Mouse (Mus musculus) lung, postnatal 4 days (tissue): ENCODE results near the gene Sft2d1.
"Not testable (repeated sequence)": the region's sequence is repeated elsewhere in the genome, so short reads cannot be mapped to it uniquely, and the experiment has no call there.

Source experiments
- DNase-seq, 2 experiments: peaks; one replicate each; pipeline ENCODE4 v3.0.0; 2021

The Sft2d1 gene

GRCm38 (mm10) chr17:8302772-8303438, 8.0 kb upstream of the Sft2d1 start:
- no peak for DNase-seq

- DNase-seq: no peak
These were observed 7.2 kb upstream of the Sft2d1 start for GRCm38 (mm10) chr17:8303671-8304070.

- DNase-seq: peak in 1 of 2 experiments; percentile 16
These were observed 5.1 kb upstream of the Sft2d1 start for GRCm38 (mm10) chr17:8305801-8306200.

DNA sequence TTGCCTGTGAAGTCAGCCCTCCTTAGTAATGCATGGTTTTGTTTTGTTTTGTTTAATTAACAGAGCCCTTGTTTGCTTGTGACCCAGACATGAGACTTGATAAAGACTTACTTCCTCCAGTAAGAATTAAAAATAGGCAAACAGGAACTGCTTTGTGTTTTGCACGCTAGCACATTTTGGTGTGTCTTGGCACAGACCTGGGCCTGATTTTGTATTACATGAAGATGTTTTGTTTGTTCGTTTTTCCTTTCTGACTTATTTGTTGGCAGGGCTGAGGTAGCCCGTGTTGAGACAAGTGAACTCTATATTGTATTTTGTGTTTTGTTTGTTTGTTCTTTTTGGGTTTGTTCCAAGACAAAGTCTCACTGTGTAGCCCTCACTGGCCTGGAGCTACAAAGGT, 849 bp downstream of the Sft2d1 start:
- DNase-seq: peak in 1 of 2 experiments; percentile 15

- no peak for DNase-seq
These were observed 3.1 kb downstream of the Sft2d1 start for GRCm38 (mm10) chr17:8313976-8314375.

- peak; percentile 39 to 60 for DNase-seq
These were observed 5.3 kb downstream of the Sft2d1 start for GRCm38 (mm10) chr17:8316251-8316650.

- not testable (repeated sequence) for DNase-seq
These were observed 16.0 kb downstream of the Sft2d1 start for GRCm38 (mm10) chr17:8326877-8327276.

DNA sequence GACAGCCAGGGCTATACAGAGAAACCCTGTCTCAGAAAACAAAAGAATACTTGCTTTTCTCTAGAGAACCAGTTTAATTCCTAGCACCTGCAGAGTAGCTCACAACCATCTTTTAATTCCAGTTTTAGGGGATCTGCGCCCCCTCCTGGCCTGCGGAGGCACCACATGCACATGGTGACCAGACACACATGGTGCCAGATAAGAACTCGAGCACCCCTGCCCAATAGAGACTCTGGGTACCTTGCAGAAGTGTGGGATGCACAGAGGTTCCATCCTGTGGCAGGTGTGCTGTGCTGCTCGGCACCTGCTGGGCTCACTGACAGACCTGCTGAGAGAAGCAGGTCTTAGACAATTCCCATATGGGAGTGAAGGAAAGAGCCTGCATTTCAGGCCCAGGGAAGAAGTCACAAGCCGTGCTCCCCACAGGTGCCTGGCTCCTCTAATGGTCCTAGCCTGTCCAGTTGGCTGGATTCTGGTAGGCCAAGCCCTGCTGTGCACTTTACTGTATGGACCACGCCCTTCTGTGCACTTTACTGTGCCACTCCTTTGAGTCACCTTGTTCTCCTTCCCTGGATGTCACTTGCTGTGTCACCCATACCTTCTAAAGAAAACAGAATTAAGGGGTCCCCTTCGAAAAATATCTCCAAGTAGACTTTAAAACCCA, 17.7 kb downstream of the Sft2d1 start:
- DNase-seq: no peak

- no peak for DNase-seq
These were observed 19.7 kb downstream of the Sft2d1 start for GRCm38 (mm10) chr17:8330602-8331001.

DNA sequence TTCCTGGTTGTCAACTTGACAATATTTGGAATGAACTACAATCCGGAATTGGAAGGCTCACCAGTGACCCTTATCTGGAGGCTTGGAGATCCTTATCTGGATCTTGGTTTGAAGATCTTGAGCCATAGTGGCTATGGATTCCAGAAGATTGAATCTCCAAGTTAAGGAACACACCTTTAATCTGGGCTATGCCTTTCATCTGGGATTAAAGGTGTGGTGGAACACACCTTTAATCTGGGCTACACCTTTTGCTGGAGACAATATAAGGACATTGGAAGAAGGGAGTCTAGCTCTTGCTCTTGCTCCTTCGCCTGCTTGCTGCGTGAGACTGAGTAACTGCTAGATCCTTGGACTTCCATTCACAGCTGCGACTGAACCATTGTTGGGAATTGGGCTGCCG, 26.3 kb downstream of the Sft2d1 start, which contains the start of gene Prr18:
Gene Prr18, plus strand, starts transcription at position 301 of the 400 bp plus-strand sequence.
- not testable (repeated sequence) for DNase-seq

DNA sequence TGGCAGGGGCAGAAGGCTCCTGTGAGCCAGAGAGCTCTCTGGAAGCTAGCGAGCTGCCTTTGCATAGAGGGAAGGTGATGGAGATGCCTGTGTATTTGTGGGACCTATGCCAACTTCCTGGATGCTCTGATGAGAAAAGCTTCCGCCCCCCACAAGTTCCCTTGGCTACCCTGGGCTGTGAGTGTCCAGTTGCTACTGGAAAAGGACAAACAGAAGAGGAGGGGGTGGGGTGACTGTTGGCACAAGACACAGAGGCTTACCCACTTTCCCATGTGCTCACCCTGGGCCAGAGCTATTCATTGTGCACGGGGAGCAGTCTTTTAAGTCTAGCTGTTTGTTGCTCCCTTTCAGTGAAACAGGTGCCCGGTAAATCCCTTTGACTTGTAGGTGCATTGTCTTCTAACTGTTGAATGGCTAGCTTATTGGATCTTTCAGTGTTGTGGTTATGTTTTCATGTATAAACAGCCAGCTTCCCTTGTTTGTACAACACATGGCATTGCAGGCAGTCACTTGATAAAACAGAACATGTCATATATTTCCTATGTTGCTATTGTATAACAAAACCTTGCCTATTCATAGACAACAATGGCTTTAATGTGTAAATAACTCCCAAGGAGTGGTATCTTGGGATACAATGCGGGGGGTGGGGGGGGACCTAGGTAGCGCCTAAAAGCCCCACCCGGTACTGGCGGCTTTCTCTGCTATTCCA, 28.9 kb downstream of the Sft2d1 start:
- DNase-seq: peak; percentile 58 to 78

GRCm38 (mm10) chr17:8340407-8341359, 29.8 kb downstream of the Sft2d1 start:
- peak; percentile 57 to 67 for DNase-seq

GRCm38 (mm10) chr17:8341360-8341963, 30.6 kb downstream of the Sft2d1 start:
- DNase-seq: no peak

- DNase-seq: no peak
These were observed 31.8 kb downstream of the Sft2d1 start for GRCm38 (mm10) chr17:8342706-8343105.

GRCm38 (mm10) chr17:8343416-8343815, 32.5 kb downstream of the Sft2d1 start:
- DNase-seq: no peak

- no peak for DNase-seq
These were observed 36.9 kb downstream of the Sft2d1 start for GRCm38 (mm10) chr17:8347765-8348285.

- DNase-seq: no peak
These were observed 38.0 kb downstream of the Sft2d1 start for GRCm38 (mm10) chr17:8348941-8349340.

- no peak for DNase-seq
These were observed 40.2 kb downstream of the Sft2d1 start for GRCm38 (mm10) chr17:8351088-8351487.

- no peak for DNase-seq
These were observed 44.8 kb downstream of the Sft2d1 start, which contains the start of gene T2 for GRCm38 (mm10) chr17:8355692-8356091. Gene T2 (plus strand): TSS chr17:8355992.

DNA sequence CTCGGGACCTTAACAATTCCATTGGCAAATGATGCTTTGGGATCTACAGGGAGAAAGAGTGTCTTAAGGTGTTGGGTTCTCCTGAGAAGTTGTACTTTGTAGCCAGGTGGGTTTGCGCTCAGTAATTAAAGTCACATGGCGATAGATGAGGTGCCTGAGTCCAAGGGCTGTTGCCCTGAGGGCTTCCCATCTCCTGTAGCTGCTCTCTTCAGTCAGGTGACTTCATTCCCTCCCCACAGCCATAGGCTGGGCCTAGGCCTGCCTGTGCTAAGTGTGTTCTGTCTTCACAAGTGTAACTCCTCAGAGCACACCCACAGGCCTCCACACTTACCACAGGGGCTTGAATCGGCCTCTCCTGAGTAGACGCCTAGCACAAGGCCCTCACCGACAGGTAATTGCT, 46.6 kb downstream of the Sft2d1 start:
- peak in 1 of 2 experiments; percentile 9 for DNase-seq

DNA sequence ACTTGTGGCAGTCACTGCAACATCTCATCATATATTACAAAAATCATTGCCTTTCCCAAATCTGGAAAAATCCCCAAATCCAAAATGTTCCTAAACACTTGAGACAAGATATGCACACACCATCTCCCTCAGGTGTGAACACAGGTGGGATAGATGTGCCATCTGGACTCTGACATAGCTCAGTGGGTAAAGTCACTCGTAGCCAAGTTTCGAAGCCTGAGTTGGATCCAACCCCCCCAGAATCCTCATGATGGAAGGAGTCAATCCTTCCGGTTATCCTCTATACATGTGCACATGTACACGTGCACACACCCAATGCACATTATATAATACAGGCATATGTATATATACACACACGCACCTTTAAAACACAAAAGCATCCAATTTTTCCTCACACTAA, 50.0 kb downstream of the Sft2d1 start:
- DNase-seq: peak in 1 of 2 experiments; percentile 1
